Mouse (Mus musculus) kidney, adult 2 months (tissue): ENCODE measurements around the gene Olfr1555-ps1. TPM values are rescaled to one million over a fixed set of nuclear protein-coding genes. Genes with fewer than 3 reads are reported as not detected.

ENCODE experiments used
- DNase-seq: peaks from one replicate; pipeline ENCODE4 v3.0.0; 2021
- H3K27ac ChIP-seq: fragments of 200-500 bp; 2 replicates; pipeline ENCODE4 v1.5.1; 2012; ENCODE audit warnings: low read depth, low read length, control low read depth, inconsistent platforms; ENCODE audit not compliant: insufficient read depth
- H3K27me3 ChIP-seq: fragments of 200-500 bp; replicated peaks from 2 replicates; pipeline ENCODE4 v1.6.1; 2012; ENCODE audit warnings: mild to moderate bottlenecking, moderate library complexity, low read length, inconsistent platforms; ENCODE audit not compliant: control insufficient read depth, insufficient read depth
- H3K36me3 ChIP-seq: fragments of 200-500 bp; 2 replicates; pipeline ENCODE4 v1.6.1; 2012; ENCODE audit warnings: mild to moderate bottlenecking, moderate library complexity, low read length, inconsistent platforms; ENCODE audit not compliant: control insufficient read depth, insufficient read depth
- H3K4me1 ChIP-seq: fragments of 200-500 bp; 2 replicates; pipeline ENCODE4 v1.6.1; 2011; ENCODE audit warnings: low read length; ENCODE audit not compliant: control insufficient read depth, insufficient read depth
- H3K4me3 ChIP-seq: fragments of 200-500 bp; 2 replicates; pipeline ENCODE4 v1.5.1; 2011; ENCODE audit warnings: mild to moderate bottlenecking, low read depth, low read length, control low read depth; ENCODE audit not compliant: insufficient read depth
- CTCF ChIP-seq: fragments of 200-500 bp; conservative IDR thresholded peaks from 2 replicates; pipeline ENCODE4 v1.5.1; 2011; ENCODE audit warnings: low read depth, mild to moderate bottlenecking, control low read depth, low read length, moderate library complexity, mixed read lengths; ENCODE audit not compliant: insufficient read depth, insufficient read length
- POLR2A ChIP-seq: fragments of 200-500 bp; IDR thresholded peaks from one replicate; pipeline ENCODE4 v1.6.1; 2011; ENCODE audit warnings: low read depth, low read length, control low read depth
- WGBS: fragments of 180-500 bp; shearing (Covaris S2); methylation state at CpG from one replicate; pipeline ENCODE4 v1.1.7; 2018; 5-methylcytosine and 5-hydroxymethylcytosine counted together
- polyA plus RNA-seq: library from polyadenylated mRNA; depleted of rRNA; stranded (reverse); fragments of >200 nt; gene quantifications from 2 replicates; pipeline ENCODE4 v1.2.3, GENCODE M21; 2012; rRNA removed

The Olfr1555-ps1 gene
- polyA plus RNA-seq, 1 experiment: not detected

- H3K27ac ChIP-seq: no peak overlapping the region
- no peaks in the 10 kb centered on the region for H3K4me1 ChIP-seq
- no peaks in the 10 kb centered on the region for H3K27me3 ChIP-seq
- DNase-seq: no peak
- no peak for TF ChIP-seq POLR2A
- TF ChIP-seq CTCF: no peak
- H3K4me3 ChIP-seq: no peak overlapping the region
- H3K36me3 ChIP-seq: no peaks in the 10 kb centered on the region
- WGBS: 84% methylated on average over 3 of the region's 3 CpGs
These were observed 53.4 kb downstream of the Olfr1555-ps1 start for GRCm38 (mm10) chr19:12116464-12116863.

- Histone ChIP-seq H3K4me3 (no peak within 1 kb of the TSS), H3K27me3 (no peaks in the 10 kb centered on the region), H3K36me3 (no peaks in the 10 kb centered on the region), H3K27ac (no peak within 1 kb of the TSS), H3K4me1 (no peaks in the 10 kb centered on the region)
- WGBS: 71% methylated on average over 1 of the region's 1 CpGs
- no peak for DNase-seq
- no peak for TF ChIP-seq CTCF
- no peak for TF ChIP-seq POLR2A
These were observed 54.1 kb downstream of the Olfr1555-ps1 start, which contains the start of gene Olfr1428 for GRCm38 (mm10) chr19:12115797-12116196. Olfr1428 (minus strand) TSS chr19:12115897.

Other genes with a start within 250 kb of the Olfr1555-ps1 start
- 21.7 and 24.8 TPM in 2 replicates for gene Osbp, start 204.2 kb downstream of the Olfr1555-ps1 start, polyA plus RNA-seq
- not detected in 2 replicates for gene Olfr1423, start 128.8 kb downstream of the Olfr1555-ps1 start, polyA plus RNA-seq
- not detected in 2 replicates for gene Olfr1424, start 107.4 kb downstream of the Olfr1555-ps1 start, polyA plus RNA-seq
- gene Olfr1425, start 92.4 kb downstream of the Olfr1555-ps1 start, polyA plus RNA-seq: not detected in 2 replicates
- not detected in 2 replicates for gene Olfr1426, start 78.1 kb downstream of the Olfr1555-ps1 start, polyA plus RNA-seq
- not detected in 2 replicates for gene Olfr1427, start 66.8 kb downstream of the Olfr1555-ps1 start, polyA plus RNA-seq
- gene Olfr1428, start 54.2 kb downstream of the Olfr1555-ps1 start, polyA plus RNA-seq: not detected in 2 replicates
- not detected in 2 replicates for gene Olfr76, start 46.9 kb downstream of the Olfr1555-ps1 start, polyA plus RNA-seq
- not detected in 2 replicates for gene Olfr1431, start 30.5 kb upstream of the Olfr1555-ps1 start, polyA plus RNA-seq
- gene Olfr1432, start 62.5 kb upstream of the Olfr1555-ps1 start, polyA plus RNA-seq: not detected in 2 replicates
- not detected in 2 replicates for gene Olfr262, start 71.5 kb upstream of the Olfr1555-ps1 start, polyA plus RNA-seq
- gene Olfr235, start 90.9 kb upstream of the Olfr1555-ps1 start, polyA plus RNA-seq: not detected in 2 replicates
- not detected in 2 replicates for gene Olfr1434, start 109.7 kb upstream of the Olfr1555-ps1 start, polyA plus RNA-seq
- gene Olfr1436, start 129.0 kb upstream of the Olfr1555-ps1 start, polyA plus RNA-seq: not detected in 2 replicates
- not detected in 2 replicates for gene Olfr1437, start 155.0 kb upstream of the Olfr1555-ps1 start, polyA plus RNA-seq
- not detected in 2 replicates for gene Olfr1438-ps1, start 165.8 kb upstream of the Olfr1555-ps1 start, polyA plus RNA-seq
- not detected in 2 replicates for gene Olfr1440, start 217.2 kb upstream of the Olfr1555-ps1 start, polyA plus RNA-seq
- gene Olfr1441, start 247.3 kb upstream of the Olfr1555-ps1 start, polyA plus RNA-seq: not detected in 2 replicates